Mouse (Mus musculus): ENCODE measurements around the gene Dpep1. TPM values are rescaled to one million over a fixed set of nuclear protein-coding genes. Genes with fewer than 3 reads are reported as not detected.
A peak's percentile ranks its signal among the peaks of the same experiment; 100 is the strongest.

Dpep1 gene
- polyA plus RNA-seq, 1 experiment from 2014 or later: 1.7 TPM

GRCm38 (mm10) chr8:123233760-123234159 is 47.7 kb downstream of the Dpep1 start:
- Histone ChIP-seq H3K27ac (ENCODE audit: low read length) (no peak overlapping the region), H3K27me3 (ENCODE audit: control insufficient read depth, insufficient read depth, low read length) (no peaks in the 10 kb centered on the region), H3K4me3 (ENCODE audit: low read depth, low read length) (no peak overlapping the region), H3K4me2 (replicated peaks; ENCODE audit: low read depth, low read length) (no peak overlapping the region), H3K4me1 (ENCODE audit: control insufficient read depth, insufficient read depth, low read length) (peaks cover 9% of the 10 kb centered on the region; the same call in 1 of the 2 replicates), H3K9me3 (ENCODE audit: control insufficient read depth, low read depth, low read length) (no peaks in the 10 kb centered on the region), H3K9ac (replicated peaks; ENCODE audit: low read depth, low read length) (no peak overlapping the region), H3K36me3 (ENCODE audit: control insufficient read depth, insufficient read depth, low read length) (peaks cover 7% of the 10 kb centered on the region; the same call in 1 of the 2 replicates)
- ATAC-seq (ENCODE audit: insufficient number of reproducible peaks, insufficient read depth, low FRiP score, low read depth): no peak
- WGBS: 74% methylated on average over 11 of the region's 11 CpGs

DNA sequence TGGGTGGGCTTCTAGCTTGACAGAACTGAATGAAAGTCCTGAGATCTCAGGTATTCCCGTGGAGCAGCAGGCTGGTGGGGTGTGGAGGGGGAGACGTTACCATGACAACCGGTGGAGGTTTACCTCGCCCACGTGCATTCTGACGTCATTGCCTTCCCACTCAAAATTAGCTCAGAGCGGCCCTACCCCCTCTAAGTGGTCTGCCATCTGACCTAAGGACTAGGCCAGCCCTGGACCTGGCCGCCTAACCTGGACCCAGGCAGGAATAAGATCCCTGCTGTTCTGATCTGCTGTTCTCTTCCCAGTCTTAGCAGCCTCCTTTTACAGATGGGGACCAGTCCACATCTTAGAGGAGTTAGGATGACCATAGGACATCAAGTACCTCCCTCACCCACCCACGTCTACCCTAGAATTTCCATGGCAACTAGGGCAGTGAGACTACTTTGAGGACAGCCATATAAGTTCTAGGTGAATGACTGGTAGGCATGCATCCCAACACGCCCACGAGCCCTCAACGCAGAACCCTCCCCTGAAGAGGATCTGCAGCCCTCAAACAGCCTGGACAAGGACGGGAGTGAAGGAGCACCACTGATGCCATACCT is 49.0 kb downstream of the Dpep1 start:
- Histone ChIP-seq H3K9ac (replicated peaks; ENCODE audit: low read depth, low read length) (peak overlapping the region; percentile 52), H3K27ac (ENCODE audit: low read length) (no peak overlapping the region), H3K4me2 (replicated peaks; ENCODE audit: low read depth, low read length) (peak overlapping the region; percentile 97), H3K4me3 (ENCODE audit: low read depth, low read length) (peak overlapping the region; percentile 51), H3K9me3 (ENCODE audit: control insufficient read depth, low read depth, low read length) (no peaks in the 10 kb centered on the region), H3K36me3 (ENCODE audit: control insufficient read depth, insufficient read depth, low read length) (peaks cover under 1% of the 10 kb centered on the region; the same call in 1 of the 2 replicates), H3K4me1 (ENCODE audit: control insufficient read depth, insufficient read depth, low read length) (peaks cover 9% of the 10 kb centered on the region; the same call in 1 of the 2 replicates), H3K27me3 (ENCODE audit: control insufficient read depth, insufficient read depth, low read length) (no peaks in the 10 kb centered on the region)
- WGBS: 29% methylated on average over 13 of the region's 13 CpGs
- no peak for ATAC-seq (ENCODE audit: insufficient number of reproducible peaks, insufficient read depth, low FRiP score, low read depth)

DNA sequence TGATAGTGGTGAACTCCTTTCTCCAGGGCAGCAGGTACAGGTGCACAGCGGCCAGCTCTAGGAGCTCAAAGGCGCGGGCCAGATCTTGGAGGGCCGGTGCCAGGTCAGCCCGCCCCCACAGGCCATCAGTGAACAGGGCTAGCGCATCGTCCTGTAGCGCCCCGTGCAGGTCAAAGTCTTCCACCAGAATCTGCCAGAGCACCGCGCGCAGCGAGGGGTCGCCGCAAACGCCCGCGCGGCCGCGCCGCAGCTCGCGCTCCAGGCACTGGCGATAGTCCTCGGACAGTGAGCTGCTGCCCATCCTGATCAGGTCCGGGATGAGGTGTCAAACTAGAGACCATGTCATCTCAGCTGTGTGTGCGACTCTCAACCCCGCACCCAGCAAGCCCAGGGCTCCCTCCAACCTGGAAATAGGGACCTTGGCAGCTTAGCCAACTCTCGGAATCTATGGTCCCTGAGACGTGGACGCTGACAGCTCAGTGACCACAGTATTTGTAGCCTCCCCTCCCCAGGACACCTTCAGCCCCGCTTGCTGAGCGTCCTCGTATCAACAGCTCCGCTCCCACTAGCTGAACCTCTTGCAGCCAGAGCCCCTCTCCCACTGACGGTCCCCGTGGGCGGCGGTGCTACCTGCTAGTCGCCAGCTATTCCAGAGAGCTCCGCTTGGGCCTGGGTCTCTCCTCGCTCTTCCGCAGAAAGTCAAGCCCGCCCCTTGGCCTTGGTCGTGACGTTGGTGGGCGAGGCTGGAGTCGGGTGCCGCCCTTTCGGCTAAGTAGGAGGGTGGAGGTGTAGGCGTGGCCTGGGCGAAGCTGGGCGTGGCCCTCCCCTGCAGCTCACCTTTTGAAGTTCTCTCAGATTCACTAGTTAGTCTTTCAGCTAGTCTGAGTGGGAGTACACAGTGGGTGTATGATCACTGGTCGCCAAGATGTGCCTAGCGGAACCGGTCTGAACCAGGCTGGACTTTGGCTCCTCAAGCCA is 49.8 kb downstream of the Dpep1 start, which contains the start of gene Spata2l:
Spata2l (minus strand) TSS at position 714 of the 978 bp plus-strand sequence.
- H3K4me1 ChIP-seq (ENCODE audit: control insufficient read depth, insufficient read depth, low read length): peaks cover 9% of the 10 kb centered on the region; the same call in 1 of the 2 replicates
- peak; percentile 86 for ATAC-seq (ENCODE audit: insufficient number of reproducible peaks, insufficient read depth, low FRiP score, low read depth)
- peak within 1 kb of the TSS; percentile 52 for H3K9ac ChIP-seq (replicated peaks; ENCODE audit: low read depth, low read length)
- H3K9me3 ChIP-seq (ENCODE audit: control insufficient read depth, low read depth, low read length): no peaks in the 10 kb centered on the region
- WGBS: 2% methylated on average over 57 of the region's 57 CpGs
- H3K4me3 ChIP-seq (ENCODE audit: low read depth, low read length): peak within 1 kb of the TSS; percentile 51
- H3K4me2 ChIP-seq (replicated peaks; ENCODE audit: low read depth, low read length): peak within 1 kb of the TSS; percentile 97
- no peaks in the 10 kb centered on the region for H3K36me3 ChIP-seq (ENCODE audit: control insufficient read depth, insufficient read depth, low read length)
- H3K27ac ChIP-seq (ENCODE audit: low read length): no peak within 1 kb of the TSS
- H3K27me3 ChIP-seq (ENCODE audit: control insufficient read depth, insufficient read depth, low read length): no peaks in the 10 kb centered on the region

DNA sequence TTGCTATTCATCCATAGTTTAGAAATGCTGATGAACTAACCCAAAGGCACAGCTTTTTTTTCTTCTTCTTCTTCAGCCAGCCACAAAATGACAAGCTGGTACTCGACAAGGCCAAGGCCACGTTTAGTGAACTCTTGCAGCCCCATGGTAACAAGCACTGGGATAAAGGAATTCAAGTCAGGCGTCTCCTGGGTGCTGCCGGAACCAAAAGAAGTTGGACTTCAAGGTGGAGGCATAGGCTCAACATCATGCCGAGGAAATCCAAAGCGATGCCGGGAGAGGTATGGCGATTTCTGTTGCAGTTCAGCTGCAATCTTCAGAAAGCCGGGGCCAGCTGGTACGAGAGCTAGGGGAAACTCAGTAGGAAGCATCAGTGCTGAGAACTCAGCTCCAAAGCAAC is 53.4 kb downstream of the Dpep1 start:
- Histone ChIP-seq H3K4me1 (ENCODE audit: control insufficient read depth, insufficient read depth, low read length) (peaks cover 9% of the 10 kb centered on the region; the same call in 1 of the 2 replicates), H3K27me3 (ENCODE audit: control insufficient read depth, insufficient read depth, low read length) (no peaks in the 10 kb centered on the region), H3K27ac (ENCODE audit: low read length) (no peak overlapping the region), H3K36me3 (ENCODE audit: control insufficient read depth, insufficient read depth, low read length) (peaks cover 11% of the 10 kb centered on the region), H3K9ac (replicated peaks; ENCODE audit: low read depth, low read length) (no peak overlapping the region), H3K9me3 (ENCODE audit: control insufficient read depth, low read depth, low read length) (no peaks in the 10 kb centered on the region), H3K4me2 (replicated peaks; ENCODE audit: low read depth, low read length) (no peak overlapping the region), H3K4me3 (ENCODE audit: low read depth, low read length) (no peak overlapping the region)
- 88% methylated on average over 10 of the region's 10 CpGs for WGBS
- no peak for ATAC-seq (ENCODE audit: insufficient number of reproducible peaks, insufficient read depth, low FRiP score, low read depth)

GRCm38 (mm10) chr8:123242107-123242923 is 56.3 kb downstream of the Dpep1 start:
- Histone ChIP-seq H3K27me3 (ENCODE audit: control insufficient read depth, insufficient read depth, low read length) (no peaks in the 10 kb centered on the region), H3K4me1 (ENCODE audit: control insufficient read depth, insufficient read depth, low read length) (no peaks in the 10 kb centered on the region), H3K9ac (replicated peaks; ENCODE audit: low read depth, low read length) (no peak overlapping the region), H3K36me3 (ENCODE audit: control insufficient read depth, insufficient read depth, low read length) (peaks cover 39% of the 10 kb centered on the region), H3K27ac (ENCODE audit: low read length) (no peak overlapping the region), H3K4me3 (ENCODE audit: low read depth, low read length) (no peak overlapping the region), H3K9me3 (ENCODE audit: control insufficient read depth, low read depth, low read length) (no peaks in the 10 kb centered on the region), H3K4me2 (replicated peaks; ENCODE audit: low read depth, low read length) (no peak overlapping the region)
- no peak for ATAC-seq (ENCODE audit: insufficient number of reproducible peaks, insufficient read depth, low FRiP score, low read depth)
- WGBS: 77% methylated on average over 7 of the region's 7 CpGs

DNA sequence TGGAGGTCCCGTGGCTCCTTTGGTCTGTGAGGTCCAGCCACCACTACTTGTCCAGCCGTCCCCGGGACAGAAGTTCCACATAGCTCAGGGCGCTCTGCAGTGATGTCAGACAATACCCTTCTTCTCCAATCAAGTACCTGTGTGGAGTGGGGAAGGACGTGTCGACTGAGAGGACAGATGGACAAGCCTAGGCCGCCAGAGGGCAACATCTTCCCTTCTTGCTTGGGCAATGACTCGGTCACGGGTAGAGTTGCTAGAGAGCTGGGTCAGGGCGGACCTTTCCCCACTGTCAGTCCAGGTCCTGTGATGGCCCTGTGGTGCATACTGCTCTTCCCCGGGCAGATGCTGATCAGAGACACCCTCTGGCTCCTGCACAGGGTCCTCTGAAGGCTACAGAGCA is 57.0 kb downstream of the Dpep1 start:
- 70% methylated on average over 11 of the region's 11 CpGs for WGBS
- H3K27ac ChIP-seq (ENCODE audit: low read length): no peak overlapping the region
- no peaks in the 10 kb centered on the region for H3K27me3 ChIP-seq (ENCODE audit: control insufficient read depth, insufficient read depth, low read length)
- peaks cover 45% of the 10 kb centered on the region for H3K36me3 ChIP-seq (ENCODE audit: control insufficient read depth, insufficient read depth, low read length)
- H3K9ac ChIP-seq (replicated peaks; ENCODE audit: low read depth, low read length): no peak overlapping the region
- H3K4me1 ChIP-seq (ENCODE audit: control insufficient read depth, insufficient read depth, low read length): no peaks in the 10 kb centered on the region
- H3K4me2 ChIP-seq (replicated peaks; ENCODE audit: low read depth, low read length): no peak overlapping the region
- H3K9me3 ChIP-seq (ENCODE audit: control insufficient read depth, low read depth, low read length): no peaks in the 10 kb centered on the region
- ATAC-seq (ENCODE audit: insufficient number of reproducible peaks, insufficient read depth, low FRiP score, low read depth): no peak
- no peak overlapping the region for H3K4me3 ChIP-seq (ENCODE audit: low read depth, low read length)

- Histone ChIP-seq H3K36me3 (ENCODE audit: control insufficient read depth, insufficient read depth, low read length) (peaks cover 54% of the 10 kb centered on the region), H3K4me1 (ENCODE audit: control insufficient read depth, insufficient read depth, low read length) (no peaks in the 10 kb centered on the region), H3K9me3 (ENCODE audit: control insufficient read depth, low read depth, low read length) (no peaks in the 10 kb centered on the region), H3K9ac (replicated peaks; ENCODE audit: low read depth, low read length) (no peak overlapping the region), H3K27ac (ENCODE audit: low read length) (no peak overlapping the region), H3K4me2 (replicated peaks; ENCODE audit: low read depth, low read length) (no peak overlapping the region), H3K27me3 (ENCODE audit: control insufficient read depth, insufficient read depth, low read length) (no peaks in the 10 kb centered on the region), H3K4me3 (ENCODE audit: low read depth, low read length) (no peak overlapping the region)
- WGBS: 87% methylated on average over 4 of the region's 4 CpGs
- no peak for ATAC-seq (ENCODE audit: insufficient number of reproducible peaks, insufficient read depth, low FRiP score, low read depth)
These were observed 58.3 kb downstream of the Dpep1 start for GRCm38 (mm10) chr8:123244382-123244781.

- Histone ChIP-seq H3K4me3 (ENCODE audit: low read depth, low read length) (no peak overlapping the region), H3K27ac (ENCODE audit: low read length) (no peak overlapping the region), H3K27me3 (ENCODE audit: control insufficient read depth, insufficient read depth, low read length) (no peaks in the 10 kb centered on the region), H3K9ac (replicated peaks; ENCODE audit: low read depth, low read length) (no peak overlapping the region), H3K4me2 (replicated peaks; ENCODE audit: low read depth, low read length) (no peak overlapping the region), H3K9me3 (ENCODE audit: control insufficient read depth, low read depth, low read length) (no peaks in the 10 kb centered on the region), H3K36me3 (ENCODE audit: control insufficient read depth, insufficient read depth, low read length) (peaks cover 61% of the 10 kb centered on the region), H3K4me1 (ENCODE audit: control insufficient read depth, insufficient read depth, low read length) (no peaks in the 10 kb centered on the region)
- 86% methylated on average over 12 of the region's 12 CpGs for WGBS
- no peak for ATAC-seq (ENCODE audit: insufficient number of reproducible peaks, insufficient read depth, low FRiP score, low read depth)
These were observed 59.5 kb downstream of the Dpep1 start for GRCm38 (mm10) chr8:123245543-123245942.

Measured in stomach, embryonic 14.5 days (tissue).